Mouse (Mus musculus): ENCODE results near the gene Tm9sf2. TPM values are rescaled to one million over a fixed set of nuclear protein-coding genes. Genes with fewer than 3 reads are reported as not detected.

The Tm9sf2 gene
- polyA plus RNA-seq, 1 experiment from 2014 or later: 133 TPM

DNA sequence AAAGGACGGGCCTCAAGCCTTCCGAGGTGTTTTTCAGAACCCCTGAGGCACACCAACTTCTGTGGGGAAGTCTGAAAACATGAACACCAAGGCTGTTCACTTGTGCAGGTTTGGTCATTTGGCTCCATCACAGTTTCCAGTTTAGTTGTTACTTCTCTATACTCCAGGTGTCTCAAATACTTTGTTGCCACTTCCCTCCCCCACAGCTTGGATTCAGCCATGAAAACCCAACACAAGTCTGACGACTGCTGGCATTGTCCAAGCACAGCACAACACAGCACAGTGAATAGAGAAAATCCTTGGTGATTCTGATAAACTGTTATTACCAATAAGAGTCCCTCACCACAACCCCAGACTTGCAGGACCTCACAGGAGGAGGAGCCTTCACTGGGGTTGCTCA lies 29.8 kb upstream of the Tm9sf2 start:
- peaks cover 31% of the 10 kb centered on the region for H3K27me3 ChIP-seq (ENCODE audit: control insufficient read depth, insufficient read depth, low read length)
- peaks cover 4 to 5% of the 10 kb centered on the region in 2 experiments; a peak in 2 of 4 replicates for H3K4me1 ChIP-seq (ENCODE audit: control insufficient read depth in 2 of 2, insufficient read depth in 2 of 2, low read length in 2 of 2)
- H3K9ac ChIP-seq (ENCODE audit: low read length): no peak overlapping the region
- no peak for ATAC-seq (ENCODE audit: insufficient number of reproducible peaks, insufficient read depth, low FRiP score, low read depth)
- no peak overlapping the region for H3K4me3 ChIP-seq (ENCODE audit: control insufficient read depth in 1 of 2, insufficient read depth in 1 of 2, low read depth in 1 of 2, low read length in 2 of 2)
- no peak overlapping the region for H3K4me2 ChIP-seq (ENCODE audit: low read length)
- no peaks in the 10 kb centered on the region for H3K9me3 ChIP-seq (ENCODE audit: control insufficient read depth, low read length)
- no peaks in the 10 kb centered on the region for H3K36me3 ChIP-seq (ENCODE audit: control insufficient read depth, insufficient read depth, low read length)
- no peak overlapping the region for H3K27ac ChIP-seq (replicated peaks in 1 of 2; ENCODE audit: control insufficient read depth in 1 of 2, insufficient read depth in 1 of 2, low read depth in 2 of 2, low read length in 2 of 2)
- 86% methylated on average over 3 of the region's 3 CpGs for WGBS

DNA sequence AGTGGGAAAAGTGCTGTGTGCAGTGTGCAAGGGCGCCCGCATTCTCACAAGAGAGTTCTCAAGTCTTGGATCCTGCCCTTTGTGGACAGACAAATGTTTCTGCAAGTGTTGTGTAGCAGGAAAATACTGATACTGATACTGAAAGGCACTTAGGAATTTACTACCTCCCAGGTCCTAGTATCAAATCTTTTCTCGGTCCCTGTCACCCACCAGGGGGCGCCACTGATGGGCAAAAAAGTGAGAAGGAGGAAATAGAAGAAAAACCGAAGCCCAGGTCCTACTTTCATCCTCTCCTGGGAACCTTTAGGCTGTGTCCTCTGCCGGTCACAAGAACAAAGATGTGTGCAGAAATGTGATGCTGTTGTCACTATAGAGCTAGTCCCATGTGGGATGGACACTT lies 27.4 kb upstream of the Tm9sf2 start:
- H3K4me1 ChIP-seq (ENCODE audit: control insufficient read depth in 2 of 2, insufficient read depth in 2 of 2, low read length in 2 of 2): peaks cover 4 to 5% of the 10 kb centered on the region in 2 experiments; a peak in 2 of 4 replicates
- whole genome bisulfite sequencing: 48% methylated on average over 6 of the region's 6 CpGs
- H3K9me3 ChIP-seq (ENCODE audit: control insufficient read depth, low read length): no peaks in the 10 kb centered on the region
- no peaks in the 10 kb centered on the region for H3K36me3 ChIP-seq (ENCODE audit: control insufficient read depth, insufficient read depth, low read length)
- H3K9ac ChIP-seq (ENCODE audit: low read length): no peak overlapping the region
- ATAC-seq (ENCODE audit: insufficient number of reproducible peaks, insufficient read depth, low FRiP score, low read depth): no peak
- H3K4me2 ChIP-seq (ENCODE audit: low read length): no peak overlapping the region
- peaks cover 6% of the 10 kb centered on the region; the same call in 1 of the 2 replicates for H3K27me3 ChIP-seq (ENCODE audit: control insufficient read depth, insufficient read depth, low read length)
- no peak overlapping the region for H3K4me3 ChIP-seq (ENCODE audit: control insufficient read depth in 1 of 2, insufficient read depth in 1 of 2, low read depth in 1 of 2, low read length in 2 of 2)
- no peak overlapping the region for H3K27ac ChIP-seq (replicated peaks in 1 of 2; ENCODE audit: control insufficient read depth in 1 of 2, insufficient read depth in 1 of 2, low read depth in 2 of 2, low read length in 2 of 2)

GRCm38 (mm10) chr14:122079921-122080320 lies 26.9 kb upstream of the Tm9sf2 start:
- ATAC-seq (ENCODE audit: insufficient number of reproducible peaks, insufficient read depth, low FRiP score, low read depth): no peak
- Histone ChIP-seq H3K9ac (ENCODE audit: low read length) (no peak overlapping the region), H3K36me3 (ENCODE audit: control insufficient read depth, insufficient read depth, low read length) (no peaks in the 10 kb centered on the region), H3K27ac (replicated peaks in 1 of 2; ENCODE audit: control insufficient read depth in 1 of 2, insufficient read depth in 1 of 2, low read depth in 2 of 2, low read length in 2 of 2) (no peak overlapping the region), H3K9me3 (ENCODE audit: control insufficient read depth, low read length) (0 out of 2 replicates have a peak, but pooled peaks cover 4% of the 10 kb centered on the region), H3K4me1 (ENCODE audit: control insufficient read depth in 2 of 2, insufficient read depth in 2 of 2, low read length in 2 of 2) (peaks cover 4 to 5% of the 10 kb centered on the region in 2 experiments; a peak in 2 of 4 replicates), H3K4me2 (ENCODE audit: low read length) (no peak overlapping the region), H3K4me3 (ENCODE audit: control insufficient read depth in 1 of 2, insufficient read depth in 1 of 2, low read depth in 1 of 2, low read length in 2 of 2) (no peak overlapping the region), H3K27me3 (ENCODE audit: control insufficient read depth, insufficient read depth, low read length) (peaks cover 2% of the 10 kb centered on the region; the same call in 1 of the 2 replicates)
- WGBS: 74% methylated on average over 5 of the region's 5 CpGs

GRCm38 (mm10) chr14:122081308-122081707 lies 25.5 kb upstream of the Tm9sf2 start:
- H3K9ac ChIP-seq (ENCODE audit: low read length): no peak overlapping the region
- H3K4me3 ChIP-seq (ENCODE audit: control insufficient read depth in 1 of 2, insufficient read depth in 1 of 2, low read depth in 1 of 2, low read length in 2 of 2): no peak overlapping the region
- no peaks in the 10 kb centered on the region; the same call in 1 of the 2 replicates for H3K27me3 ChIP-seq (ENCODE audit: control insufficient read depth, insufficient read depth, low read length)
- H3K4me1 ChIP-seq (ENCODE audit: control insufficient read depth in 2 of 2, insufficient read depth in 2 of 2, low read length in 2 of 2): peaks cover 0 to under 1% of the 10 kb centered on the region in 2 experiments; a peak in 1 of 4 replicates
- 56% methylated on average over 3 of the region's 3 CpGs for WGBS
- ATAC-seq (ENCODE audit: insufficient number of reproducible peaks, insufficient read depth, low FRiP score, low read depth): no peak
- no peak overlapping the region for H3K27ac ChIP-seq (replicated peaks in 1 of 2; ENCODE audit: control insufficient read depth in 1 of 2, insufficient read depth in 1 of 2, low read depth in 2 of 2, low read length in 2 of 2)
- H3K36me3 ChIP-seq (ENCODE audit: control insufficient read depth, insufficient read depth, low read length): no peaks in the 10 kb centered on the region
- H3K4me2 ChIP-seq (ENCODE audit: low read length): no peak overlapping the region
- H3K9me3 ChIP-seq (ENCODE audit: control insufficient read depth, low read length): 0 out of 2 replicates have a peak, but pooled peaks cover 10% of the 10 kb centered on the region

DNA sequence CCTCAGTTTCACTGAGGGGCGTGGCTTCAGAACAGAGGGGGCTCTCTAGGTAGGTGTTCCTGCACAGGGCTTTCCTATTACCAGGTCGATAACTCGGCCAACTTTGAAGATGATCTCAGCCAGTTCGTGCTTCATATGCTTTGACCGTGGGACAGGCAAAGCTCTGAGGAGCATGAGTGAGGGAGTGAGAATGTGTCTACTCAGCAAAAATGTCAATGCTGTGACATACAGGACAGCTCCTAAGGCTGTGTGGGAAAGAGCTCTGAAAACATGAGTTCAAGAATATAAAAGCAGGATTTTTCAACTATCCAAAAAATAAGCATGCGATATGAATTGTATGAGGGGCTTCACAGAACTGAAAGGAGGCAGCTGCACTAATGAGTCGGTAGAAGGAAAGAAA lies 23.3 kb upstream of the Tm9sf2 start:
- Histone ChIP-seq H3K27me3 (ENCODE audit: control insufficient read depth, insufficient read depth, low read length) (no peaks in the 10 kb centered on the region; the same call in 1 of the 2 replicates), H3K36me3 (ENCODE audit: control insufficient read depth, insufficient read depth, low read length) (no peaks in the 10 kb centered on the region), H3K4me2 (ENCODE audit: low read length) (no peak overlapping the region), H3K9me3 (ENCODE audit: control insufficient read depth, low read length) (0 out of 2 replicates have a peak, but pooled peaks cover 10% of the 10 kb centered on the region), H3K4me1 (ENCODE audit: control insufficient read depth in 2 of 2, insufficient read depth in 2 of 2, low read length in 2 of 2) (no peaks in the 10 kb centered on the region), H3K4me3 (ENCODE audit: control insufficient read depth in 1 of 2, insufficient read depth in 1 of 2, low read depth in 1 of 2, low read length in 2 of 2) (no peak overlapping the region), H3K27ac (replicated peaks in 1 of 2; ENCODE audit: control insufficient read depth in 1 of 2, insufficient read depth in 1 of 2, low read depth in 2 of 2, low read length in 2 of 2) (no peak overlapping the region), H3K9ac (ENCODE audit: low read length) (no peak overlapping the region)
- ATAC-seq (ENCODE audit: insufficient number of reproducible peaks, insufficient read depth, low FRiP score, low read depth): no peak
- 71% methylated on average over 7 of the region's 7 CpGs for WGBS

GRCm38 (mm10) chr14:122087956-122088355 lies 18.9 kb upstream of the Tm9sf2 start:
- Histone ChIP-seq H3K27ac (replicated peaks in 1 of 2; ENCODE audit: control insufficient read depth in 1 of 2, insufficient read depth in 1 of 2, low read depth in 2 of 2, low read length in 2 of 2) (no peak overlapping the region), H3K4me3 (ENCODE audit: control insufficient read depth in 1 of 2, insufficient read depth in 1 of 2, low read depth in 1 of 2, low read length in 2 of 2) (no peak overlapping the region), H3K9ac (ENCODE audit: low read length) (no peak overlapping the region), H3K9me3 (ENCODE audit: control insufficient read depth, low read length) (0 out of 2 replicates have a peak, but pooled peaks cover 10% of the 10 kb centered on the region), H3K27me3 (ENCODE audit: control insufficient read depth, insufficient read depth, low read length) (0 out of 2 replicates have a peak, but pooled peaks cover 3% of the 10 kb centered on the region), H3K4me1 (ENCODE audit: control insufficient read depth in 2 of 2, insufficient read depth in 2 of 2, low read length in 2 of 2) (no peaks in the 10 kb centered on the region), H3K4me2 (ENCODE audit: low read length) (no peak overlapping the region), H3K36me3 (ENCODE audit: control insufficient read depth, insufficient read depth, low read length) (no peaks in the 10 kb centered on the region)
- WGBS: 76% methylated on average over 5 of the region's 5 CpGs
- no peak for ATAC-seq (ENCODE audit: insufficient number of reproducible peaks, insufficient read depth, low FRiP score, low read depth)

GRCm38 (mm10) chr14:122092363-122092762 lies 14.5 kb upstream of the Tm9sf2 start:
- Histone ChIP-seq H3K27ac (replicated peaks in 1 of 2; ENCODE audit: control insufficient read depth in 1 of 2, insufficient read depth in 1 of 2, low read depth in 2 of 2, low read length in 2 of 2) (no peak overlapping the region), H3K4me3 (ENCODE audit: control insufficient read depth in 1 of 2, insufficient read depth in 1 of 2, low read depth in 1 of 2, low read length in 2 of 2) (no peak overlapping the region), H3K27me3 (ENCODE audit: control insufficient read depth, insufficient read depth, low read length) (0 out of 2 replicates have a peak, but pooled peaks cover 3% of the 10 kb centered on the region), H3K9me3 (ENCODE audit: control insufficient read depth, low read length) (0 out of 2 replicates have a peak, but pooled peaks cover 2% of the 10 kb centered on the region), H3K4me1 (ENCODE audit: control insufficient read depth in 2 of 2, insufficient read depth in 2 of 2, low read length in 2 of 2) (no peaks in the 10 kb centered on the region), H3K4me2 (ENCODE audit: low read length) (no peak overlapping the region), H3K9ac (ENCODE audit: low read length) (no peak overlapping the region), H3K36me3 (ENCODE audit: control insufficient read depth, insufficient read depth, low read length) (no peaks in the 10 kb centered on the region)
- no peak for ATAC-seq (ENCODE audit: insufficient number of reproducible peaks, insufficient read depth, low FRiP score, low read depth)
- 67% methylated on average over 4 of the region's 4 CpGs for WGBS

DNA sequence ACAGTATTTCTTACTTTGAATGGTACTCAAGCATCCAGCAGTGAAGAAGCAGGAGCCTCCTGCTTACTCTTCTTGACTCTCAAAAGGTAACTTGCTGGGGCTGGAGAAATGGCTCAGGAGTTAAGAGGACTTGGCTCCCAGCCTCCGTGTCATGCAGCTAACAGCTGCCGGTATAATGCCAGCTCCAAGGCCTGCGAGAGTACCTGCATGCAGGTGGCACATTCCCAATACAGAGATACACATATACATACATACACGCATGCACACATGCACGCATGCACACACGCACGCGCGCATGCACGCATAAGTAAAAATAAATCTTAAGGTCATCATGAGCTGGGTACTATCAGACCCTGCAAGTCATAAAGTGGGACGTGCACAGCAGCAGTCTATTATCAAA lies 10.5 kb upstream of the Tm9sf2 start:
- Histone ChIP-seq H3K27me3 (ENCODE audit: control insufficient read depth, insufficient read depth, low read length) (0 out of 2 replicates have a peak, but pooled peaks cover 3% of the 10 kb centered on the region), H3K27ac (replicated peaks in 1 of 2; ENCODE audit: control insufficient read depth in 1 of 2, insufficient read depth in 1 of 2, low read depth in 2 of 2, low read length in 2 of 2) (no peak overlapping the region), H3K4me3 (ENCODE audit: control insufficient read depth in 1 of 2, insufficient read depth in 1 of 2, low read depth in 1 of 2, low read length in 2 of 2) (no peak overlapping the region), H3K9me3 (ENCODE audit: control insufficient read depth, low read length) (0 out of 2 replicates have a peak, but pooled peaks cover 2% of the 10 kb centered on the region), H3K9ac (ENCODE audit: low read length) (no peak overlapping the region), H3K4me1 (ENCODE audit: control insufficient read depth in 2 of 2, insufficient read depth in 2 of 2, low read length in 2 of 2) (no peaks in the 10 kb centered on the region), H3K36me3 (ENCODE audit: control insufficient read depth, insufficient read depth, low read length) (no peaks in the 10 kb centered on the region), H3K4me2 (ENCODE audit: low read length) (no peak overlapping the region)
- no peak for ATAC-seq (ENCODE audit: insufficient number of reproducible peaks, insufficient read depth, low FRiP score, low read depth)
- 94% methylated on average over 11 of the region's 11 CpGs for WGBS
